Mouse (Mus musculus): Measurements from ENCODE around the gene Colgalt2. TPM values are rescaled to one million over a fixed set of nuclear protein-coding genes. Genes with fewer than 3 reads are reported as not detected.

The Colgalt2 gene
- polyA plus RNA-seq, 1 experiment from 2014 or later: 2.4 TPM

DNA sequence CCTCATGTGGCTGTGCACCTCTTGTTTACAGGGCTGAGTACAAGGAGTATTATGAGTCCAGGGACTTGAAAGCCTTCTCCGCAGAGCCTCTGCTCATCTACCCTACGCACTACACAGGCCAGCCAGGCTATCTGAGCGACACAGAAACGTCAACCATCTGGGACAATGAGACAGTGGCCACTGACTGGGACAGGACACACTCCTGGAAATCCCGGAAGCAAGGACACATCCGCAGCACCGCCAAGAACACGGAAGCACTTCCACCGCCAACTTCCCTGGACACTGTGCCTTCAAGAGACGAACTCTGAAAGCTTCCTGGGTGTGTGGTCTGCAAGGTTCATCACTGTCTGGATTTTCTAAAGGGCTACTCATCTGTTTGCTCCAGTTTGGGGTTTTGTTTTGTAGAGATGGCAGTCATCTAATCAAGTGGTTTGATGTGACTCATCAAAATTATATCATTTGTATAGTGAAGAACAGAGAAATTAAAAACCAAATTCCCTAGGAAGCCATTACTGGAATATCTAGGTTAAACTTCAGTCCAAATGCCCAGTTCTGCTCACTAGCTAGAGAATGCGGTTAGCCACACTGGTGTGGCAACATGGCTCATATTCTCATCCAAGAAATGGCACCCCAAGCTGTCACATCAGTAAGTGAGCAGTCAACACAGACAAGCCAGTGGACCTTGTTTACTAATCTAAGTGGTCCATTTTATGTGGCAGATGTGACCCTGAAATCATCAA lies 109.0 kb downstream of the Colgalt2 start:
- no peak for DNase-seq (ENCODE audit: low spot score)
- H3K4me3 ChIP-seq: no peak overlapping the region
- peaks cover 15% of the 10 kb centered on the region for H3K36me3 ChIP-seq
- H3K27me3 ChIP-seq (ENCODE audit: insufficient read depth, poor library complexity, severe bottlenecking): no peaks in the 10 kb centered on the region
- no peak overlapping the region for H3K27ac ChIP-seq
- peaks cover 3% of the 10 kb centered on the region for H3K4me1 ChIP-seq
- WGBS: 89% methylated on average over 11 of the region's 11 CpGs
- no peaks in the 10 kb centered on the region for H3K9me3 ChIP-seq

DNA sequence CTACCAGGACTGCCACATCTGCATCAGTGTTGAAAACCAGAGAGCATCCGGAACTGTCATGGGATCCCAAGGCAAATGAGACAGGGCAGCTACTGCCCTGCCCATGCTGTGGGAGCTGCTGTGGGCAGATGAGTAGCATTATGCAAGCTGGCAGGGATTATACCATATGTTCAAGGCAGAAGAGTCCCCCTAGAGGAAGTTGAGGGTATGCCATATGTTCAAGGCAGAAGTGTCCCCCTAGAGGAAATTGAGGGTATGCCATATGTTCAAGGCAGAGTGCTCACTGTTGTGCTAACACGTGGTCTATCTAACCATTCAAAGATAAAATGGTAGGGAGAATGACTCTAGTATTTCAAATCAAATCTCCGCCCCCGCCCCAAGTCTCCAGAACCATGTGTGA lies 111.6 kb downstream of the Colgalt2 start:
- Histone ChIP-seq H3K4me3 (no peak overlapping the region), H3K27ac (no peak overlapping the region), H3K36me3 (peaks cover 14% of the 10 kb centered on the region), H3K9me3 (no peaks in the 10 kb centered on the region), H3K4me1 (peaks cover 17% of the 10 kb centered on the region), H3K27me3 (ENCODE audit: insufficient read depth, poor library complexity, severe bottlenecking) (no peaks in the 10 kb centered on the region)
- DNase-seq (ENCODE audit: low spot score): no peak
- WGBS: 65% methylated on average over 4 of the region's 4 CpGs

DNA sequence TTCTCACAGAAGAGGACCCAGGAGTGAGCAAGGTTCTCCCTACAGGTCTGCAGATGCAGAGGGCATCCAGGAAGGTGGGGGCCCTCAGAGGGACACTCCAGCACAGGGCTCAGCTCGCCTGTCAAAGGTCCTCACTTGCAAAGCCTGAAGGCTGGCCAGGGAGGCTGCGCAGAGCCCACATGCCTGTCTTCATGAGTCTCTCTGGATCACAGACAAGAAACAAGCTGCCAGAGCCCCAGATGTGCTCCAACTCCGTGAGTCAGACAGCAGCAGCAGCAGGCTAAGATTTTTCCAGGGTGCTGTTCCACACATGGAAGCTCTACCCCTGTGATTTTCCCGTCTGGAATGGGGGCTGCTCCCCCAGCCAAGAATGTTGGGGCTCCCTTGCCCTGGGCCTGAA lies 114.6 kb downstream of the Colgalt2 start:
- H3K27ac ChIP-seq: peak overlapping the region; percentile 78
- H3K27me3 ChIP-seq (ENCODE audit: insufficient read depth, poor library complexity, severe bottlenecking): no peaks in the 10 kb centered on the region
- no peak overlapping the region; the same call in 1 of the 2 replicates for H3K4me3 ChIP-seq
- H3K9me3 ChIP-seq: no peaks in the 10 kb centered on the region
- DNase-seq (ENCODE audit: low spot score): no peak
- WGBS: 49% methylated on average over 4 of the region's 4 CpGs
- H3K36me3 ChIP-seq: peaks cover 33% of the 10 kb centered on the region
- H3K4me1 ChIP-seq: peaks cover 17% of the 10 kb centered on the region

DNA sequence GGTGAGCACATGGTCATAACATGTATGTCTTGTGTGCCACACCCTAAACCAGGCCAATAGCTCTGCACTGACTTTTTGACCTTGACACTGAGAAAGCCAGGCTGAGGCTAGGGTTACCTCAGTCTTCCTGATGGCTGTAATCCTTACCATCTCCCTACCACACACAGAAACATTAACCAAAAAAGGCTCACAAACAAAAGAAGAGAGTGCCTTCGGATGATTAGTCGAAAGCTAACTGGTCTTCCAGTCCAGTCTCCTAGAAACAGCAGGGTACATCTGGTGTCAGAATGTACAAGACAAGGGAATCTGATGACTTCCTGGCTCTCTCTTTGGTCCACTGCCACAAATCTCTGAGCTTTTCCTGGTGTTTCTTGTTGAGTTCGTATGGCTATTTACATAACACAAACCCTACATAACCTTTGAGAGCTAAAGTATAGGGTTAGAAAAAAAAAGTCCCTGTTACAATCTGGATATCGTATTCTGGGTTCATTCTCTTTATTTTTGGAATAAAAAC lies 117.5 kb downstream of the Colgalt2 start:
- Histone ChIP-seq H3K4me1 (peaks cover 23% of the 10 kb centered on the region), H3K27ac (no peak overlapping the region), H3K9me3 (no peaks in the 10 kb centered on the region), H3K4me3 (no peak overlapping the region), H3K36me3 (peaks cover 58% of the 10 kb centered on the region), H3K27me3 (ENCODE audit: insufficient read depth, poor library complexity, severe bottlenecking) (no peaks in the 10 kb centered on the region)
- no peak for DNase-seq (ENCODE audit: low spot score)
- WGBS: 79% methylated on average over 4 of the region's 4 CpGs

DNA sequence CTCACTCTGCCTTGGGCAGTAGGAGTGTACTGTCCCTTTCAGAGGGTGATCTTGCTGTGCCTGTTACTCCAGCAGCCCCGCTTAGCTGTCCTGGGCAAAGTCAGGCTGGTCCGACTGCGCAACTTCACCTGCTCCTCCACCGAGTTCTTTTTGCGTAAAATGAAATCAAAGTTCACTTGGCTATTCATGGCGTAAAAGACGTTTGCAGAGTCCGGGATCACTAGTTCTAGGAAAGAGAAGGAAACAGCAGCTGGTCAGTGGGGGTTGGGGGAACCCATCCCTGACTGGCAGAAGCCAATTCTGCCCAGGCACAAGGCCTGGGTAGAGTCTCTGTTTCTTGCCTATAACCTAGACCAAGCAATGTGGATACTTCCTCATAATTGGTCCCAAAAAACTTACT lies 119.3 kb downstream of the Colgalt2 start:
- Histone ChIP-seq H3K27me3 (ENCODE audit: insufficient read depth, poor library complexity, severe bottlenecking) (no peaks in the 10 kb centered on the region), H3K36me3 (peaks cover 70% of the 10 kb centered on the region), H3K4me3 (no peak overlapping the region), H3K4me1 (peaks cover 28% of the 10 kb centered on the region), H3K9me3 (no peaks in the 10 kb centered on the region), H3K27ac (no peak overlapping the region)
- DNase-seq (ENCODE audit: low spot score): no peak
- 87% methylated on average over 8 of the region's 8 CpGs for WGBS

DNA sequence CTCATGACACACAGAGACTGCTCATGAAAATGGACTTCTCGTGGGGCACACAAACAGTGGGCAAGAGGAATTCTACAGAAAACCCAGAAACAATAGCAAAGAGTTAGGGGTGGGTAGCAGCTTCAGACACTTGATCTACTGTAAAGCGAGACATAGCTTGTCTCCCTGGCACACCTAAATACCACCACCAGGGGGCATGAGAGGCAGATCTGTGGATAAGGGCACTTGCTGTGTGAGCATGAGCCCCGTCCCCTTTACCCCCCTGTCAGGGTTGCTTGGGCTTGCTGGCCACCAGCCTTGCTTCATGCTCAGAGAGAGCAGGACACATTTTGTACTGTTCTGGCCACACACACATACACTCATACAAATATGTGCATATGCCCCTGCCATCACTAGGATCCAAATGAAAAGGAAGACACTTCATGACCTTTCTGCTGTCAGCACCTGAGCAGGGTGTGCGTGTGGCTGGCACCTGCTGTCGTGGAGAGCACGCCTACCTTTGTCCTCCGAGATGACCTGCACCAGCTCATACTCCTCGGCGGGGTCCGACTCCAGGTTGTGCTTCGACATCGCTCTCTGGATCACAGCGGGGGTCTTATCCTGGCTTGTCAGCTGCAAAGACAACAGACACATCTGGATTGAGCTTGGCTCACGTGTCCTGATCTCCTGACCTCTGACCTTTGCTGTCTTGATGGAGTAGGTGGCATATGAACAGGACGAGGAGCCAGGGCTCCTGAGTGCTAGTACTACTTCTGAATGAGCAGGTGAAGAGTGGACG lies 121.4 kb downstream of the Colgalt2 start:
- DNase-seq (ENCODE audit: low spot score): peak; percentile 77
- no peak overlapping the region for H3K27ac ChIP-seq
- H3K4me3 ChIP-seq: no peak overlapping the region
- WGBS: 77% methylated on average over 16 of the region's 16 CpGs
- H3K9me3 ChIP-seq: no peaks in the 10 kb centered on the region
- H3K36me3 ChIP-seq: peaks cover 72% of the 10 kb centered on the region
- no peaks in the 10 kb centered on the region for H3K27me3 ChIP-seq (ENCODE audit: insufficient read depth, poor library complexity, severe bottlenecking)
- peaks cover 35% of the 10 kb centered on the region for H3K4me1 ChIP-seq

DNA sequence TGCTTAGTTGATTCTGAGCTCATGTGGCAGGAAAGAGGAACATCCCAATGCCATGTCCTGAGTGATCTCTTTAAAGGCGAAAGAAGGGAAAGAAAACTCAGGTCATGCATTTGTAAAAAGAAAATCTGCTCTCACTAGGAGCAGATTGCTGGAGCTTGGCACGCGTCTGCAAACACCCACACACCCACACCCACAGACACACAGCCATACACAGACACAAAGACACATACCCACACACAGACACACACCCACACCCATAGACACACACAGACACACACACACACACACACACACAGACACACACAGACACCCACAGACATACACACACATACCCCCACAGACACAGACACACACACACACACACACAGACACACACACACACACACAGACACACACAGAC lies 122.6 kb downstream of the Colgalt2 start:
- H3K4me1 ChIP-seq: peaks cover 47% of the 10 kb centered on the region
- no peak for DNase-seq (ENCODE audit: low spot score)
- 81% methylated on average over 3 of the region's 3 CpGs for WGBS
- H3K36me3 ChIP-seq: peaks cover 65% of the 10 kb centered on the region
- no peaks in the 10 kb centered on the region for H3K27me3 ChIP-seq (ENCODE audit: insufficient read depth, poor library complexity, severe bottlenecking)
- H3K9me3 ChIP-seq: no peaks in the 10 kb centered on the region
- no peak overlapping the region for H3K27ac ChIP-seq
- no peak overlapping the region for H3K4me3 ChIP-seq

DNA sequence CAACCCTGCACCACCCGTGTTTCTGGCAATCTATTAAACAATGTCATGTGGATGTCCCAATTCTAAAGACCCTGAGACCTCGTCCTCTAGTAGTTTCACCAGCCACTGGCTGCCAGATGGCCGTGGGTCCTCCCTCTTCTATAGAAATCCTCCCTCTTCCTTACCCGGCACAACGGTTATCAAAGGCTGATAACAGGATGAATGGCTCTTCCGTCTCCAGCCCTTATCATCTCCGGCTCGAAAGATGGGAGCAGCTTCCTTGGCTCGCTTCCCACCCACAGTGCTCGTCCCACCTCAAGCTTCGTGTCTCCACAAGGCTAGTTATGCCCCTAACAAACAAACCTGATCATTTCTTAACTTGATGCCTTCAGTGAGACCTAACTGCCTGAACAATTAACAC lies 123.7 kb downstream of the Colgalt2 start:
- no peaks in the 10 kb centered on the region for H3K9me3 ChIP-seq
- no peak overlapping the region for H3K4me3 ChIP-seq
- H3K27me3 ChIP-seq (ENCODE audit: insufficient read depth, poor library complexity, severe bottlenecking): no peaks in the 10 kb centered on the region
- H3K36me3 ChIP-seq: peaks cover 67% of the 10 kb centered on the region
- no peak overlapping the region; the same call in 1 of the 2 replicates for H3K27ac ChIP-seq
- peaks cover 58% of the 10 kb centered on the region for H3K4me1 ChIP-seq
- DNase-seq (ENCODE audit: low spot score): peak; percentile 72
- WGBS: 22% methylated on average over 11 of the region's 11 CpGs

DNA sequence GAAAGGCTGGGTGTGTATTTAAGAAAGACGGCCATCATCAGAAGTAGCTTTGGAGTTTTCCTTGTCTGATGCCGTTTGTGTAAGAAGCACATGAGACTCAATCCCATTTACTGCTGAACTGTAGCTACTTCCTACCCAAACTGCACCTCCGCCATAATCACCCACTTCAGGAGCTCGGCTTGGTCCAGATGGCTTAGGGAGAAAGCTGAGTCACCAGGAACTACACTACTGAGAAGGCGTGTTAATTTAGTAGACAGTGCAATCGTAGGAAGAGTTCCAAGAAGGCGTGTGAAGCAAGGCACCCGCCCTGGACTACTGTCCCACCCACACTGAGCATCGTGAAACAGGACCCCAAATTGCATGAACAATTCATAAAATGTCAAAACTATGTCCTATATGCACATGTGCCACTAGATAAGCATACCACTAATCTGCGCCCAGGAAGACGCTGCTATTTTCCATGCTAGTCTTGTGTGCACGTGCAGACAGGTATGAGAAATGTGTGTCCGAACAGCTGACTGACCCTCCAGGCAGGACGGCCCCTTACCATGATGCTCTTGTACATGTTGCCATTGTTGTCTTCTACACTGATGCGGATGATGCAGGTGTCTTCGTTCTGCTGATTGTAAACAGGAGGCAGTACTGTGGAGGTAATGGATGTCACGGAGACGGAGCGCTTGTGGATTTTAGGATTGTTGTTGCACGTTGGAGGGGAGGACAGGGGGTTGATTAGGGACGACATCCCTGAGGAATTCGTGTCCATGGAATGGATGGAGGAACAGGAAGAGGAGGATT lies 124.7 kb downstream of the Colgalt2 start:
- Histone ChIP-seq H3K36me3 (peaks cover 59% of the 10 kb centered on the region), H3K9me3 (no peaks in the 10 kb centered on the region), H3K27me3 (ENCODE audit: insufficient read depth, poor library complexity, severe bottlenecking) (no peaks in the 10 kb centered on the region), H3K4me3 (no peak overlapping the region), H3K4me1 (peaks cover 64% of the 10 kb centered on the region), H3K27ac (no peak overlapping the region)
- 71% methylated on average over 22 of the region's 22 CpGs for WGBS
- peak; percentile 69 for DNase-seq (ENCODE audit: low spot score)

DNA sequence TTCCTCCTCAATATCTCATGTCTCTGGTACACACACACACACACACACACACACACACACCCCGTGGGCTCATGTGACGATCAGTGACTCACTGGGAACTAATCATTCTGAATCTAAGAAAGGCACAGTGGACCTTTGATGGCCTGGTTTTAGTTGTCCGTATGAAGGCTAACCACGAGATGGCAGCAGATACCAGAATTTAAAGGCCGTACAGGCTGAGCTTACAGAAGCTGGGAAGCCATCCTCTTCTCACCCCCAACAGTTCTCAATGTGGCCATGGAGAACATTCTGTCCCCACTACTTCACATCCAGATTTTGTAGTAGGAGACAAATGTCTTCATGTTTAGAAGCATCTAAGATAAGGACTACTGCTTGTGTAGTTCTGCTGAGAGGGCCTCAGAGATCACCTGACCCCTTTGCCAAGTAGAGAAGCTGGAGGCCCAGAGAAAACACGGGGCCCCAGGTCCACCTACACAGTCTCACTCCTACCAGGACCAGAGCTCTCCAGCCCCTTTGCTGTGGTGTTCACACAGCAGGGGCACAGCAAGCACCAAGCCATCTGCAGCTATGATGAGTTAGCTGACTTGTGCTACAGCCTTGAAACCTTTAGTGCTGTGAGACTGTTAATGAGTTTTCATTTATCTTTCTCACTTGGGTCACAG lies 125.5 kb downstream of the Colgalt2 start:
- no peaks in the 10 kb centered on the region for H3K9me3 ChIP-seq
- peak; percentile 79 for DNase-seq (ENCODE audit: low spot score)
- H3K4me3 ChIP-seq: no peak overlapping the region
- no peaks in the 10 kb centered on the region for H3K27me3 ChIP-seq (ENCODE audit: insufficient read depth, poor library complexity, severe bottlenecking)
- 14% methylated on average over 6 of the region's 6 CpGs for WGBS
- H3K27ac ChIP-seq: peak overlapping the region; percentile 81
- H3K4me1 ChIP-seq: peaks cover 68% of the 10 kb centered on the region
- H3K36me3 ChIP-seq: peaks cover 57% of the 10 kb centered on the region

DNA sequence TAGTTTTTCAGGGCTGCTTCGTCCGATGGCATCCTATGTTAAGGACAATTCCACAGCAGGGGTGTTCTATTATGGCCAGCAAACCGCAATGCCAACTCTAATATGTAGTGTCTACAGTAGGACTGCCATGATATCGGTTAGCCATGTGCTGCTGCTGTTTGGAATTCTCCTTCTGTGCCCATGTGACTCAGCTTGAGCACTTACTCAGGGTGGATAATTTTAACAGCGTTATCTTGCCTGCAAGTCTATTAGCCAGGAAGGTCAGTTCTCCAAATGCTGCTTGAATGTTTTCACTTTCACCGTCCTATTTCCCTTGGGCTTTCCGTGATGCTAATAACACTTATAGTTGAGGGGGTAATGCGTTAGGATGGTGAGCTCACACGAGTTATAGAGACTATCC lies 126.5 kb downstream of the Colgalt2 start:
- Histone ChIP-seq H3K4me1 (peaks cover 72% of the 10 kb centered on the region), H3K27me3 (ENCODE audit: insufficient read depth, poor library complexity, severe bottlenecking) (no peaks in the 10 kb centered on the region), H3K4me3 (no peak overlapping the region), H3K27ac (peak overlapping the region; percentile 82), H3K36me3 (peaks cover 57% of the 10 kb centered on the region), H3K9me3 (no peaks in the 10 kb centered on the region)
- peak; percentile 68 for DNase-seq (ENCODE audit: low spot score)
- 49% methylated on average over 9 of the region's 9 CpGs for WGBS

DNA sequence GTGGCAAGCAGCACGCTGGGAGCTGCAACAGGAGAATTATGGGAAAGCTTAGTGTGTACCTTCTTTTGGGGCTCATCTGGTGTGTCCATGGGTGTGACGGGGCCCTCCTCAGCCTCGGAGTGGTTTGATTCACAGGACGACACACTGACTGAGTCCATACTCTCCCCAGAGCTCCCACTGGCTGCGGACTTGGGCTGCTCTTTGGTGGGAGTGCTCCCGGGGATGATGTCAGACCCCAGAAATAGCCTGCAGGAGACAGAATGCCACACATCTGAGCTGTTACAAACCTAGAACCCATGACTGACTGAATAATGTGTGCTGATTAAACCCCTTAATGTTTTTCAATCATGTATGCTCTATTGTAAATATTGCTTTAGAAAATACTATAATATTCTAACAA lies 128.6 kb downstream of the Colgalt2 start:
- 44% methylated on average over 6 of the region's 6 CpGs for WGBS
- peaks cover 47% of the 10 kb centered on the region for H3K36me3 ChIP-seq
- H3K9me3 ChIP-seq: no peaks in the 10 kb centered on the region
- H3K27ac ChIP-seq: peak overlapping the region; percentile 80
- DNase-seq (ENCODE audit: low spot score): peak; percentile 79
- no peaks in the 10 kb centered on the region for H3K27me3 ChIP-seq (ENCODE audit: insufficient read depth, poor library complexity, severe bottlenecking)
- no peak overlapping the region for H3K4me3 ChIP-seq
- peaks cover 85% of the 10 kb centered on the region for H3K4me1 ChIP-seq

Data from heart, embryonic 10.5 days (tissue).